Mouse (Mus musculus) left cerebral cortex, adult 8-10 months (tissue): Measurements from ENCODE around the gene Tubb4a. TPM values are rescaled to one million over a fixed set of nuclear protein-coding genes. Genes with fewer than 3 reads are reported as not detected.

Source experiments
- DNase-seq, 2 experiments: peaks; one replicate each; pipeline ENCODE4 v3.0.0; 2022; ENCODE audit warnings: low spot score in 2 of 2
- total RNA-seq, 4 experiments: library from RNA; stranded (reverse); gene quantifications; 2 replicates each; pipeline ENCODE4 v1.2.4; 2022

The Tubb4a gene
- total RNA-seq, 4 experiments from 2014 or later = 607 to 698 (median 653) TPM

GRCm38 (mm10) chr17:57102276-57102675 lies 14.7 kb upstream of the Tubb4a start:
- DNase-seq = no peak

- no peak for DNase-seq
Observed at GRCm38 (mm10) chr17:57099629-57100325, 12.2 kb upstream of the Tubb4a start.

- DNase-seq = no peak
Observed at GRCm38 (mm10) chr17:57098321-57098720, 10.7 kb upstream of the Tubb4a start.

- DNase-seq = peak; percentile 54 to 79
Observed at GRCm38 (mm10) chr17:57096623-57096920, 9.0 kb upstream of the Tubb4a start.

- peak in 1 of 2 experiments; percentile 16 for DNase-seq
Observed at GRCm38 (mm10) chr17:57095855-57096622, 8.5 kb upstream of the Tubb4a start.

- no peak for DNase-seq
Observed at GRCm38 (mm10) chr17:57094222-57094621, 6.6 kb upstream of the Tubb4a start.

GRCm38 (mm10) chr17:57085970-57086757 lies 1.4 kb downstream of the Tubb4a start:
- peak in 1 of 2 experiments; percentile 55 for DNase-seq

- no peak for DNase-seq
Observed at GRCm38 (mm10) chr17:57082481-57082880, 5.1 kb downstream of the Tubb4a start.

GRCm38 (mm10) chr17:57081234-57081842 lies 6.2 kb downstream of the Tubb4a start:
- DNase-seq = no peak

GRCm38 (mm10) chr17:57079919-57080318 lies 7.7 kb downstream of the Tubb4a start:
- DNase-seq = no peak

GRCm38 (mm10) chr17:57078336-57078735 lies 9.2 kb downstream of the Tubb4a start, which contains the start of gene Dennd1c:
Gene Dennd1c, minus strand, starts transcription at chr17:57078514.
- DNase-seq = no peak

GRCm38 (mm10) chr17:57076916-57077315 lies 10.7 kb downstream of the Tubb4a start:
- DNase-seq = no peak

GRCm38 (mm10) chr17:57070699-57071098 lies 16.9 kb downstream of the Tubb4a start:
- no peak for DNase-seq

- DNase-seq = no peak
Observed at GRCm38 (mm10) chr17:57070272-57070671, 17.3 kb downstream of the Tubb4a start.

GRCm38 (mm10) chr17:57066908-57067307 lies 20.7 kb downstream of the Tubb4a start:
- DNase-seq = no peak

GRCm38 (mm10) chr17:57063031-57063430 lies 24.6 kb downstream of the Tubb4a start:
- DNase-seq = no peak

GRCm38 (mm10) chr17:57062548-57062947 lies 25.0 kb downstream of the Tubb4a start:
- no peak for DNase-seq

- DNase-seq = no peak
Observed at GRCm38 (mm10) chr17:57062011-57062521, 25.5 kb downstream of the Tubb4a start.

GRCm38 (mm10) chr17:57061069-57061468 lies 26.5 kb downstream of the Tubb4a start:
- peak in 1 of 2 experiments; percentile 41 for DNase-seq

- peak; percentile 95 to 96 for DNase-seq
Observed at GRCm38 (mm10) chr17:57060231-57060801, 27.3 kb downstream of the Tubb4a start.

GRCm38 (mm10) chr17:57059486-57059977 lies 28.1 kb downstream of the Tubb4a start, which contains the start of gene Slc25a23:
Gene Slc25a23, minus strand, starts transcription at chr17:57059863.
- peak; percentile 49 to 81 for DNase-seq
